Mouse (Mus musculus) testis, adult 2 months (tissue): ENCODE measurements around the gene Fam131c.

Experiments
- CTCF ChIP-seq: fragments of 200-500 bp; IDR thresholded peaks from 2 replicates; pipeline ENCODE4 v1.5.1; 2012; ENCODE audit warnings: low read depth, mild to moderate bottlenecking, inconsistent platforms, low read length, moderate library complexity; ENCODE audit not compliant: control insufficient read depth, insufficient read depth, insufficient replicate concordance
- POLR2A ChIP-seq: fragments of 200-500 bp; IDR thresholded peaks from 2 replicates; pipeline ENCODE4 v1.6.1; 2012; ENCODE audit warnings: low read depth, mild to moderate bottlenecking, inconsistent platforms, low read length, moderate library complexity; ENCODE audit not compliant: control insufficient read depth

DNA sequence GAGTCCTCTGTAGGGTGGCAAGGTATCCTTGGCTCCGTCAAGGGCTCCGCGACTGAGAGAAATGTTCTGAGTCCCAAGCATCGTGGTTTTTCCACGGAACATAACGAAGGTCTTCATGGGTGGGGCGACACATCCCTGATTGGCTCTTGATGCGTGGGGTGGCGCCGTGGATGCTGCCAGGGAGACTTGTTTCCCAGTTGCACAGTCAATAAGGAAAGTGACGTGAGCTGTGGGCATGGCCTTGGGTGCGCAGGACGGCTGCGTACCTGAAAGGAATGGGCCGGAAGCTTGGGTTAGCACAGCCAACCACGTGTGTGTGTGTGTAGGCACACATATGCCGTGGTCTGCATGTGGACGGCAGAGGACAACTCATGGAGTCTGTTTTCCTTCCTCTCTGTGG lies 65.2 kb downstream of the Fam131c start:
- TF ChIP-seq CTCF (no peak), POLR2A (no peak)
